Mouse (Mus musculus): ENCODE results near the gene Irf4. TPM values are rescaled to one million over a fixed set of nuclear protein-coding genes. Genes with fewer than 3 reads are reported as not detected.

Gene Irf4
- polyA plus RNA-seq, 1 experiment = 0.26 TPM

GRCm38 (mm10) chr13:30755577-30755976, 6.6 kb downstream of the Irf4 start:
- Histone ChIP-seq H3K4me3 (ENCODE audit: control insufficient read depth, low read depth, low read length) (no peak overlapping the region), H3K4me1 (ENCODE audit: control insufficient read depth, insufficient read depth, low read length) (no peaks in the 10 kb centered on the region; the same call in 1 of the 2 replicates), H3K27ac (ENCODE audit: control insufficient read depth, insufficient read depth, low read depth, low read length) (no peak overlapping the region), H3K36me3 (ENCODE audit: control insufficient read depth, insufficient read depth, low read length) (no peaks in the 10 kb centered on the region), H3K27me3 (ENCODE audit: control insufficient read depth, insufficient read depth, low read length) (no peaks in the 10 kb centered on the region)
- no peak for TF ChIP-seq CTCF (IDR thresholded peaks at IDR 0.05; ENCODE audit: control insufficient read depth, insufficient read depth, insufficient replicate concordance, low read depth, low read length)
- TF ChIP-seq POLR2A (IDR thresholded peaks at IDR 0.05; ENCODE audit: control insufficient read depth, low read depth, low read length) = no peak

DNA sequence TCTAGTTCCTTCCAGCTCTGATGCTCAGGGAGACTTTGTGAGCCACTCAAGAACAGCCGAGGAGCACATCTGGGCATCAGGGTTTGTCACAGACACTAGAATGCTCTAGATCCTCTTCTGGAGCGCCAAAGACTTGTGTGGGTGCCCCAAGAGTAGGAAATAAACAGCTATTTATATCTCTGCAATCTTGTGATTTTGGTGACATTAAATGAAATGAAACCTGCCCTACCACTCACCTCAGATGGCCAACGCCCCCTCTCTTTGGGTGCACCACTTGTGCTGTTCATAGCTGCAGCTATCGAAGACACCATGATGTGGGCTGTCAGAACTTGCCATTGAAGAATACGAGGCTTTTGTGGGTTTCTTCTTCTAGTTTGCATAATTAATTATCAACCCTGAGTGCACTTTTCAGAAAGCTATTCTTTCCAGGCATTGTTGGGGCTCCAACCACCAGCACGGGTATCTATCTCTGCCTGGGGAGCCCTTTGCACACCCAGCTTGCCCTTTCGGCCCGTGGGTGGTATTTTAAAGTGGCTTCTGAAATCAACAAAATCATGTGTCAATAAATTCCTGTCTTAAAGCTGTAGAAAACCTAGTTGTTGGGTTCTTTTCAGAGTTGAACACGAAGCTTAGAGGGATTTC, 7.1 kb downstream of the Irf4 start:
- H3K36me3 ChIP-seq (ENCODE audit: control insufficient read depth, insufficient read depth, low read length) = no peaks in the 10 kb centered on the region
- no peak for TF ChIP-seq CTCF (IDR thresholded peaks at IDR 0.05; ENCODE audit: control insufficient read depth, insufficient read depth, insufficient replicate concordance, low read depth, low read length)
- no peak overlapping the region for H3K27ac ChIP-seq (ENCODE audit: control insufficient read depth, insufficient read depth, low read depth, low read length)
- no peak overlapping the region for H3K4me3 ChIP-seq (ENCODE audit: control insufficient read depth, low read depth, low read length)
- no peaks in the 10 kb centered on the region; the same call in 1 of the 2 replicates for H3K4me1 ChIP-seq (ENCODE audit: control insufficient read depth, insufficient read depth, low read length)
- no peaks in the 10 kb centered on the region for H3K27me3 ChIP-seq (ENCODE audit: control insufficient read depth, insufficient read depth, low read length)

- no peak for TF ChIP-seq POLR2A (IDR thresholded peaks at IDR 0.05; ENCODE audit: control insufficient read depth, low read depth, low read length)
- TF ChIP-seq CTCF (IDR thresholded peaks at IDR 0.05; ENCODE audit: control insufficient read depth, insufficient read depth, insufficient replicate concordance, low read depth, low read length) = no peak
- H3K4me1 ChIP-seq (ENCODE audit: control insufficient read depth, insufficient read depth, low read length) = no peaks in the 10 kb centered on the region
- H3K36me3 ChIP-seq (ENCODE audit: control insufficient read depth, insufficient read depth, low read length) = no peaks in the 10 kb centered on the region
- H3K4me3 ChIP-seq (ENCODE audit: control insufficient read depth, low read depth, low read length) = no peak overlapping the region
- H3K27me3 ChIP-seq (ENCODE audit: control insufficient read depth, insufficient read depth, low read length) = no peaks in the 10 kb centered on the region
- H3K27ac ChIP-seq (ENCODE audit: control insufficient read depth, insufficient read depth, low read depth, low read length) = no peak overlapping the region
Observed at GRCm38 (mm10) chr13:30757264-30757900, 8.4 kb downstream of the Irf4 start.

DNA sequence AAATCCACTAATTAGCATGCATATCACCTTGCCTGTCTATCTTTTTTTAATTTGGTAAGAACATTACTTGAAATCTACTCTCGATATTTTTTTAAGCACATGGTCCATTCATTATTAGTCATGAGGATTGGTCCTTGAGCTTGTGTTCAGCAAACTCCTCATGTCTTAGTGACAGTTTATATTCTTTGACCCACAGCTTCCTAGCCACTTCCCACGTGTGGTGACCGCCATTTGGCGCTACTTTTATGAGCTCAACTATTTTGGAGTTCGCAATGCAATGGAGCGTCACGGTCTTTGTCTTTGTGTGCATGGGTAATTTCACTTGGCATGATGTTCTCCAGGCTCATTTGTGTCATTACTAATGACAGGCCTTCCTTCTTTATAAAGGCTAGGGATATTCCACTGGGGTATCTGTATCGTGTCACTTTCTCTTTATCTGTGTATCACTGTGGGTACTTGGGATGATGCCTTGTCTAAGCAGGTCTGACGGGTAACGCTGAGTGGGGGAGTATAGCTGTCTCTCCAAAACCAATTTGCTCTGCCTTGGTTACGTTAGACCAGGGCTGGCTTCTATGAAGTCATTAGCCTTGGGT, 9.9 kb downstream of the Irf4 start:
- Histone ChIP-seq H3K27me3 (ENCODE audit: control insufficient read depth, insufficient read depth, low read length) (no peaks in the 10 kb centered on the region), H3K36me3 (ENCODE audit: control insufficient read depth, insufficient read depth, low read length) (no peaks in the 10 kb centered on the region), H3K4me1 (ENCODE audit: control insufficient read depth, insufficient read depth, low read length) (no peaks in the 10 kb centered on the region), H3K4me3 (ENCODE audit: control insufficient read depth, low read depth, low read length) (no peak overlapping the region), H3K27ac (ENCODE audit: control insufficient read depth, insufficient read depth, low read depth, low read length) (no peak overlapping the region)
- TF ChIP-seq CTCF (IDR thresholded peaks at IDR 0.05; ENCODE audit: control insufficient read depth, insufficient read depth, insufficient replicate concordance, low read depth, low read length) (no peak), POLR2A (IDR thresholded peaks at IDR 0.05; ENCODE audit: control insufficient read depth, low read depth, low read length) (no peak)

GRCm38 (mm10) chr13:30760374-30761090, 11.5 kb downstream of the Irf4 start:
- Histone ChIP-seq H3K27ac (ENCODE audit: control insufficient read depth, insufficient read depth, low read depth, low read length) (no peak overlapping the region), H3K36me3 (ENCODE audit: control insufficient read depth, insufficient read depth, low read length) (no peaks in the 10 kb centered on the region), H3K4me1 (ENCODE audit: control insufficient read depth, insufficient read depth, low read length) (no peaks in the 10 kb centered on the region), H3K4me3 (ENCODE audit: control insufficient read depth, low read depth, low read length) (no peak overlapping the region), H3K27me3 (ENCODE audit: control insufficient read depth, insufficient read depth, low read length) (no peaks in the 10 kb centered on the region)
- TF ChIP-seq CTCF (IDR thresholded peaks at IDR 0.05; ENCODE audit: control insufficient read depth, insufficient read depth, insufficient replicate concordance, low read depth, low read length) (no peak), POLR2A (IDR thresholded peaks at IDR 0.05; ENCODE audit: control insufficient read depth, low read depth, low read length) (no peak)

DNA sequence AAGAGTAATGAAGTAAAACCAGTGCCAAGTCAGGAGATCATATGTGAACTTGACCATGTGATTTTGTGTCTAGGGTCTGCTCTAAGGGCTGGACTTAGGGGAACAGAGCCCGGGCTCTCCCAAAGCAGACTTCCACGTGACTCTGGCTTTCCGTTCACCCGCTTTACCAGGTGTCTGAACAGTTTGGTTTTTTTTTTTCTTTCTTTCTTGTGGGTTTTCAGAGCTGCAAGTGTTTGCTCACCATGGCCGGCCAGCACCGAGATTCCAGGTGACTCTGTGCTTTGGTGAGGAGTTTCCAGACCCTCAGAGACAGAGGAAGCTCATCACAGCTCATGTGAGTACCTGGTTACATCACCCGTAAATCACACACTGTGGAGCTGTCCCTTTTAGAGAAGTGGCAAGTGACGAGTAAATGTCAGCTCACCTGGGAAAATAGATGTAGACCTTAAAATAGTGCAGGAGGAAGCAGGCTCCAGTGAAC, 12.2 kb downstream of the Irf4 start:
- H3K36me3 ChIP-seq (ENCODE audit: control insufficient read depth, insufficient read depth, low read length) = no peaks in the 10 kb centered on the region
- no peak overlapping the region for H3K27ac ChIP-seq (ENCODE audit: control insufficient read depth, insufficient read depth, low read depth, low read length)
- TF ChIP-seq CTCF (IDR thresholded peaks at IDR 0.05; ENCODE audit: control insufficient read depth, insufficient read depth, insufficient replicate concordance, low read depth, low read length) (no peak), POLR2A (IDR thresholded peaks at IDR 0.05; ENCODE audit: control insufficient read depth, low read depth, low read length) (no peak)
- H3K4me3 ChIP-seq (ENCODE audit: control insufficient read depth, low read depth, low read length) = no peak overlapping the region
- H3K27me3 ChIP-seq (ENCODE audit: control insufficient read depth, insufficient read depth, low read length) = no peaks in the 10 kb centered on the region
- H3K4me1 ChIP-seq (ENCODE audit: control insufficient read depth, insufficient read depth, low read length) = no peaks in the 10 kb centered on the region

DNA sequence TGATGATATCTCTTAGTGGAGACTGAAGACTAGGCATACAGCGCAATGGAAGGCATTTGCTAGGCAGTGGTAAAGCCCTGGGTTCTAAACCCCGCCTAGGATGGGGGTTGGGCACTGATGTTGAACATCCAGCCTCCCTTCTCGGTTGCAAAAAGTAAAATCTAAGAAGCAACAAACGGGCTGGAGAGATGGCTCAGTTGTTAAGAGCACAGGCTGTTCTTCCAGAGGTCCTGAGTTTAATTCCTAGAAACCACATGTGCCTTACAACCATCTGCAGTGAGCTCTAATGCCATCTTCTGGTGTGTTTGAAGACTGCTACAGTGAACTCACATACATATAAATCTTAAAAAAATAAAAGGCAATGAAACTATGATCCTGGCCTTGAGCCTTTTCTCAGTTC, 13.2 kb downstream of the Irf4 start:
- no peak overlapping the region for H3K27ac ChIP-seq (ENCODE audit: control insufficient read depth, insufficient read depth, low read depth, low read length)
- TF ChIP-seq POLR2A (IDR thresholded peaks at IDR 0.05; ENCODE audit: control insufficient read depth, low read depth, low read length) (no peak), CTCF (IDR thresholded peaks at IDR 0.05; ENCODE audit: control insufficient read depth, insufficient read depth, insufficient replicate concordance, low read depth, low read length) (no peak)
- H3K4me3 ChIP-seq (ENCODE audit: control insufficient read depth, low read depth, low read length) = no peak overlapping the region
- H3K27me3 ChIP-seq (ENCODE audit: control insufficient read depth, insufficient read depth, low read length) = no peaks in the 10 kb centered on the region
- H3K36me3 ChIP-seq (ENCODE audit: control insufficient read depth, insufficient read depth, low read length) = no peaks in the 10 kb centered on the region
- H3K4me1 ChIP-seq (ENCODE audit: control insufficient read depth, insufficient read depth, low read length) = no peaks in the 10 kb centered on the region
